Mouse (Mus musculus) midbrain, embryonic 15.5 days (tissue): ENCODE data around the gene Rtcb. TPM values are rescaled to one million over a fixed set of nuclear protein-coding genes. Genes with fewer than 3 reads are reported as not detected.

Source experiments
- ATAC-seq: fragments of 200-750 bp; cut with Nextera tagmentation; replicated peaks from 2 replicates; pipeline ENCODE4 v1.8.0; 2017; ENCODE audit warnings: moderate TSS enrichment
- H3K27ac ChIP-seq: fragments of 300-500 bp; sonication (generic); 2 replicates; pipeline ENCODE4 v1.5.1; 2015; ENCODE audit warnings: mild to moderate bottlenecking, inconsistent platforms
- H3K27me3 ChIP-seq: fragments of 300-500 bp; sonication (generic); replicated peaks from 2 replicates; pipeline ENCODE4 v1.6.1; 2015; ENCODE audit warnings: inconsistent platforms
- H3K36me3 ChIP-seq: fragments of 300-500 bp; sonication (generic); replicated peaks from 2 replicates; pipeline ENCODE4 v1.6.1; 2015; ENCODE audit warnings: inconsistent platforms
- H3K4me1 ChIP-seq: fragments of 300-500 bp; sonication (generic); 2 replicates; pipeline ENCODE4 v1.6.1; 2015; ENCODE audit warnings: inconsistent platforms
- H3K4me2 ChIP-seq: fragments of 300-500 bp; sonication (generic); 2 replicates; pipeline ENCODE4 v1.6.1; 2015; ENCODE audit warnings: inconsistent platforms, mild to moderate bottlenecking, moderate library complexity
- H3K4me3 ChIP-seq: fragments of 300-500 bp; sonication (generic); 2 replicates; pipeline ENCODE4 v1.5.1; 2015; ENCODE audit warnings: mild to moderate bottlenecking, inconsistent platforms
- H3K9ac ChIP-seq: fragments of 300-500 bp; sonication (generic); 2 replicates; pipeline ENCODE4 v1.6.1; 2015; ENCODE audit warnings: mild to moderate bottlenecking, inconsistent platforms
- H3K9me3 ChIP-seq: fragments of 300-500 bp; sonication (generic); 2 replicates; pipeline ENCODE4 v1.6.1; 2016; ENCODE audit warnings: inconsistent platforms
- WGBS: fragments of 180-500 bp; shearing (Covaris S2); methylation state at CpG from one replicate; pipeline ENCODE4 v1.1.7; 2015; ENCODE audit warnings: mixed read lengths; 5-methylcytosine and 5-hydroxymethylcytosine counted together
- polyA plus RNA-seq: library from polyadenylated mRNA; unstranded; fragments of >200 nt; fragmentation: Nextera tagmentation; extraction: Ambion mirVana; gene quantifications from 2 replicates; pipeline ENCODE4 v1.2.1, GENCODE M21; 2015

The Rtcb gene
- polyA plus RNA-seq, 1 experiment from 2014 or later: 187 TPM

- under 1% methylated on average over 63 of the region's 63 CpGs for WGBS
- H3K36me3 ChIP-seq: no peaks in the 10 kb centered on the region
- H3K27ac ChIP-seq: peak overlapping the region; percentile 66
- peaks cover 18% of the 10 kb centered on the region for H3K4me1 ChIP-seq
- peak overlapping the region; percentile 66 for H3K4me3 ChIP-seq
- no peaks in the 10 kb centered on the region for H3K9me3 ChIP-seq
- peak overlapping the region; percentile 97 for H3K4me2 ChIP-seq
- peak overlapping the region; percentile 65 for H3K9ac ChIP-seq
- 0 out of 2 replicates have a peak, but pooled peaks cover 4% of the 10 kb centered on the region for H3K27me3 ChIP-seq
- peak; percentile 94 for ATAC-seq
These were observed 29.0 kb downstream of the Rtcb start for GRCm38 (mm10) chr10:85928499-85929207.

- Histone ChIP-seq H3K27me3 (0 out of 2 replicates have a peak, but pooled peaks cover 4% of the 10 kb centered on the region), H3K36me3 (no peaks in the 10 kb centered on the region), H3K9ac (peak within 1 kb of the TSS; percentile 65), H3K9me3 (no peaks in the 10 kb centered on the region), H3K4me3 (peak within 1 kb of the TSS; percentile 66), H3K27ac (peak within 1 kb of the TSS; percentile 66), H3K4me1 (peaks cover 18% of the 10 kb centered on the region), H3K4me2 (peak within 1 kb of the TSS; percentile 97)
- 2% methylated on average over 23 of the region's 23 CpGs for WGBS
- peak; percentile 16; the same call in 1 of the 2 replicates for ATAC-seq
These were observed 29.8 kb downstream of the Rtcb start, which contains the start of gene Ascl4 for GRCm38 (mm10) chr10:85927676-85928445. TSS of gene Ascl4 (plus strand) at chr10:85927681.

- H3K4me2 ChIP-seq: peak within 1 kb of the TSS; percentile 58
- peak within 1 kb of the TSS; percentile 77 for H3K4me3 ChIP-seq
- under 1% methylated on average over 90 of the region's 90 CpGs for WGBS
- H3K27ac ChIP-seq: peak within 1 kb of the TSS; percentile 85
- ATAC-seq: peak; percentile 100
- H3K9me3 ChIP-seq: no peaks in the 10 kb centered on the region
- H3K36me3 ChIP-seq: peaks cover 17% of the 10 kb centered on the region; the same call in 1 of the 2 replicates
- H3K9ac ChIP-seq: peak within 1 kb of the TSS; percentile 70
- peaks cover 16% of the 10 kb centered on the region for H3K4me1 ChIP-seq
- peaks cover 4% of the 10 kb centered on the region; the same call in 1 of the 2 replicates for H3K27me3 ChIP-seq
These were observed 40.9 kb downstream of the Rtcb start, which contains the start of gene Prdm4 for GRCm38 (mm10) chr10:85916498-85917309. TSS of gene Prdm4 (minus strand) at chr10:85917142.

Other genes starting within 250 kb of the Rtcb start
- gene Pwp1, start 128.3 kb downstream of the Rtcb start, polyA plus RNA-seq: 67.7 and 68.2 TPM in 2 replicates
- 22.7 and 24.5 TPM in 2 replicates for gene Prdm4, start 40.7 kb downstream of the Rtcb start, polyA plus RNA-seq
- 1.2 and 1.7 TPM in 2 replicates for gene Ascl4, start 30.1 kb downstream of the Rtcb start, polyA plus RNA-seq
- gene Bpifc, start 54.1 kb upstream of the Rtcb start, polyA plus RNA-seq: 0.11 TPM in 1 of 2 replicates, not detected in the other
- gene Fbxo7, start 64.1 kb upstream of the Rtcb start, polyA plus RNA-seq: 18.8 TPM in 2 replicates